Mouse (Mus musculus) C2C12 (cell line): ENCODE data around the gene Nxn.

Source experiments
- CEBPB ChIP-seq: IDR thresholded peaks from one replicate; pipeline ENCODE4 v1.6.1; 2011; ENCODE audit warnings: low read depth, mild to moderate bottlenecking, control low read depth, moderate library complexity
- CTCF ChIP-seq: IDR thresholded peaks from one replicate; pipeline ENCODE4 v1.5.1; 2011; ENCODE audit not compliant: control insufficient read depth, insufficient read depth, insufficient read length
- MYOD1 ChIP-seq: IDR thresholded peaks from one replicate; pipeline ENCODE4 v1.6.1; 2011; ENCODE audit warnings: low read depth; ENCODE audit not compliant: control insufficient read depth, insufficient read length
- MYOG ChIP-seq: IDR thresholded peaks from one replicate; pipeline ENCODE4 v1.6.1; 2011; ENCODE audit not compliant: control insufficient read depth, insufficient read length; ENCODE audit errors: extremely low read depth

GRCm38 (mm10) chr11:76399587-76400330 is 819 bp upstream of the Nxn start:
- no peak for TF ChIP-seq MYOD1
- TF ChIP-seq CTCF: no peak
- no peak for TF ChIP-seq CEBPB
- no peak for TF ChIP-seq MYOG
